Mouse (Mus musculus) gastrocnemius, adult 18-20 months (tissue): ENCODE data around the gene Zfp819. TPM values are rescaled to one million over a fixed set of nuclear protein-coding genes. Genes with fewer than 3 reads are reported as not detected.
"Not testable (repeated sequence)": the region's sequence is repeated elsewhere in the genome, so short reads cannot be mapped to it uniquely, and the experiment has no call there.

ENCODE experiments used
- DNase-seq: peaks from one replicate; pipeline ENCODE4 v3.0.0; 2021; ENCODE audit warnings: low spot score
- total RNA-seq, 2 experiments: library from RNA; stranded (reverse); gene quantifications; 2 replicates each; pipeline ENCODE4 v1.2.3; 2021

The Zfp819 gene
- total RNA-seq, 2 experiments from 2014 or later = not detected

GRCm38 (mm10) chr7:43642587-43642986 lies 35.6 kb downstream of the Zfp819 start:
- DNase-seq = no peak

- DNase-seq = no peak
Observed at GRCm38 (mm10) chr7:43643046-43643652, 36.2 kb downstream of the Zfp819 start.

GRCm38 (mm10) chr7:43652683-43653082 lies 45.7 kb downstream of the Zfp819 start:
- DNase-seq = no peak

DNA sequence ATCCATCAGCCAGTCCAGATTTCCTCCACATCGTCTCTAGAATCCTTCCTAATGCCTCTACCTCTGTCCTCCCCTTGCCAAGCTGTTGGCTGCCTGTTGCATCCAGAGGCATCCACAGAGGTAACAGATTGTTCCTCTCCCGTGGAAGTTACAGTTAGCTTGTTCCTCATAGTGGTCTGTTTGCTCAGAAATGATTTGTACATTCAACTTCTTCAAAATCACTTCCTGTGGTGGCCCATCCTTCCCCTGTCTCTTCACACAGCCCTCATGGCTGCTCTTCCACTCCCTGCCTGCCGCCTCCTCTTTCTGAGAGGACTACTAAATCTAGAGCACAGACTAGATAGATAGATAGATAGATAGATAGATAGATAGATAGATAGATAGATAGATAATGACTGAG lies 47.5 kb downstream of the Zfp819 start:
- DNase-seq = no peak

GRCm38 (mm10) chr7:43656232-43656631 lies 49.3 kb downstream of the Zfp819 start:
- DNase-seq = no peak

DNA sequence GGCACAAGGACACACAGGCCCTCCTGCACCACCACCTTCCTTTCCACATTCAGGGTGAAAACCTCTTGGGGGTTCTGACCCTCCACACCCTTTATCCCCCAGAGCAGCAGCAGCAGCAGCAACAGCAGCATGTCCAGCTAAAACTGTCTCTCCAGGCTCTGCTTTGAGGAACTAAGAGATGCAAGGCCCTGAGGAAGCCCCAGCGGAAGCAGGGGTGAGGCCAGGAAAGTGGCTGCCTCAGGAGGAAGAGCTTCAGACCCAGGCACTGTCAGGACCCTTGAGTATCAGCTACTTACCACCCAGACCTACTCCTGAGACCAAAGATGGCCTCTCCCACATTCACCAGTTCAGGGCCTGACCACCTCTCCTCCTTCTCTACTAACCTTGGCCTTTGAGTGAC lies 53.0 kb downstream of the Zfp819 start, which contains the start of gene Siglece:
Siglece (minus strand) TSS at position 160 of the 400 bp plus-strand sequence.
- no peak for DNase-seq

GRCm38 (mm10) chr7:43662804-43663203 lies 55.8 kb downstream of the Zfp819 start:
- no peak for DNase-seq

DNA sequence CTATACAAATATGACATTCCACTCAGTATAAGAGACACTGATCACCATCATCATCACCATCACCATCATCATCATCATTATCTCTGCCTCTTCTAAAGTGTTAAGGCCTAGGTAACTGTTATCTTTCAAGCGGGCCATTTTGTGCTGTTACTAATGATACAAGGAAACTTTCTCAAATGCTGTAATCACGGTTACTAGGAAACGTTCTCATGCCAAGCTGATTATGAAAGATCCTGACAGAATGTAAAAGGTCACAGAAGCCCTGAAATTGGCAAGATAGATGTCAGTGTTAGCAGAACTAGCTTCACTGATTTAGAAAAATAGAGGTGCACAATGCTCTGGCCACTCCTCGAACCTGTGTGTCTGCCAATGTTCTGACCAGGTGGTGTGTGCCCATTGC lies 60.3 kb downstream of the Zfp819 start:
- DNase-seq = not testable (repeated sequence)

Other genes with a start within 250 kb of the Zfp819 start
- gene Siglecg, start 199.0 kb upstream of the Zfp819 start, total RNA-seq = not detected
- gene Lim2, start 179.5 kb upstream of the Zfp819 start, total RNA-seq = not detected
- not detected for gene Nkg7, start 170.1 kb upstream of the Zfp819 start, total RNA-seq
- gene Cldnd2, start 166.4 kb upstream of the Zfp819 start, total RNA-seq = not detected
- 100 to 1,000 TPM; 282 to 331 TPM for gene Etfb, start 163.1 kb upstream of the Zfp819 start, total RNA-seq
- under 1 TPM; 0.28 to 0.84 TPM for gene Gm45233, start 163.0 kb upstream of the Zfp819 start, total RNA-seq
- gene Vsig10l, start 144.0 kb upstream of the Zfp819 start, total RNA-seq = under 1 TPM; 0.85 to 0.87 TPM
- gene Iglon5, start 117.1 kb upstream of the Zfp819 start, total RNA-seq = under 1 TPM; 0.19 to 0.39 TPM
- not detected for gene 4931406B18Rik, start 101.2 kb upstream of the Zfp819 start, total RNA-seq
- gene Cd33, start 62.7 kb upstream of the Zfp819 start, total RNA-seq = 1 to 10 TPM in 1 of 2 experiments, under 1 TPM in 1; 1.00 to 1.2 TPM
- gene Zfp658, start 44.9 kb upstream of the Zfp819 start, total RNA-seq = under 1 TPM; 0.55 to 0.59 TPM
- gene Zfp719, start 27.6 kb upstream of the Zfp819 start, total RNA-seq = 1 to 10 TPM; 3.4 to 3.9 TPM
- not detected for gene Ceacam18, start 27.5 kb downstream of the Zfp819 start, total RNA-seq
- under 1 TPM; 0.16 to 0.40 TPM for gene Siglece, start 53.0 kb downstream of the Zfp819 start, total RNA-seq
- gene Ctu1, start 64.8 kb downstream of the Zfp819 start, total RNA-seq = 1 to 10 TPM; 1.7 to 2.0 TPM
- gene Klk14, start 83.2 kb downstream of the Zfp819 start, total RNA-seq = not detected
- gene Klk13, start 105.4 kb downstream of the Zfp819 start, total RNA-seq = under 1 TPM in 1 of 2 experiments, not detected in 1; 0.33 TPM
- gene Klk12, start 161.7 kb downstream of the Zfp819 start, total RNA-seq = not detected
- gene Klk11, start 167.4 kb downstream of the Zfp819 start, total RNA-seq = under 1 TPM in 1 of 2 experiments, not detected in 1; 0.53 TPM
- gene Klk10, start 173.9 kb downstream of the Zfp819 start, total RNA-seq = under 1 TPM; 0.39 to 0.47 TPM
- gene Klk9, start 184.7 kb downstream of the Zfp819 start, total RNA-seq = not detected
- 1 to 10 TPM; 1.1 to 1.3 TPM for gene Klk8, start 190.4 kb downstream of the Zfp819 start, total RNA-seq
- gene Klk7, start 204.1 kb downstream of the Zfp819 start, total RNA-seq = not detected
- not detected for gene Klk6, start 217.3 kb downstream of the Zfp819 start, total RNA-seq
- gene Klk5, start 234.8 kb downstream of the Zfp819 start, total RNA-seq = not detected